Mouse (Mus musculus): ENCODE data around the gene Gm826.

Gene Gm826

GRCm38 (mm10) chr2:160267828-160268453, 66.0 kb downstream of the Gm826 start:
- DNase-seq = peak; percentile 57

- no peak for DNase-seq
Measured at GRCm38 (mm10) chr2:160263861-160264260, 70.1 kb downstream of the Gm826 start.

GRCm38 (mm10) chr2:160261538-160261937, 72.4 kb downstream of the Gm826 start:
- DNase-seq = peak; percentile 4

Data from layer of hippocampus, adult 9-11 months (tissue).